Mouse (Mus musculus): ENCODE measurements at regions not wholly inside any gene's neighbourhood (a gene's known extent, or its start where the extent isn't known, plus 50 kb on each side); places are given as distances from the start of the nearest gene placed in this dataset.

GRCm38 (mm10) chr7:111420698-111421097 is 337.9 kb upstream of the Eif4g2 start:
- no peak for DNase-seq (ENCODE audit: low spot score)

GRCm38 (mm10) chr7:111417735-111418134 is 334.9 kb upstream of the Eif4g2 start:
- no peak for DNase-seq (ENCODE audit: low spot score)

- DNase-seq (ENCODE audit: low spot score) = no peak
Measured at GRCm38 (mm10) chr7:111416061-111416460, 333.2 kb upstream of the Eif4g2 start.

DNA sequence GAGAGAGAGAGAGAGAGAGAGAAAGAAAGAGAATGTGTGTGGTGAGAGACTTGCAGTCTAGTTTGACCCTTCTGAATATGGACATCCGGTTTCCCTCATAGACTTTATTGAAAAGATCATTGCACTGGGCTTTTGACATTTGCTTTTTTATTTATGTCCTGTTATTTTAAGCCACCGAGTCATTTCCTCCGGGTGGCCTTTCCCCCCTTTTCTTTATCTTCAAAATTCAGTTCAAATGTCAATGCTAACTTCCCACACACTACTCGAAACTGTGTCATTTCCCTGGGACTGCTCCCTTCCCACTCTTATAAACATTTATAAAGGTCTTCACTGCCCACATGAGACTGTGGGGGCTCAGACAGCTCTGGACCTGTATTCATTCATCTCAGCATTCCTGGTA is 330.9 kb upstream of the Eif4g2 start:
- DNase-seq (ENCODE audit: low spot score) = no peak

GRCm38 (mm10) chr7:111412957-111413356 is 330.1 kb upstream of the Eif4g2 start:
- DNase-seq (ENCODE audit: low spot score) = no peak

DNA sequence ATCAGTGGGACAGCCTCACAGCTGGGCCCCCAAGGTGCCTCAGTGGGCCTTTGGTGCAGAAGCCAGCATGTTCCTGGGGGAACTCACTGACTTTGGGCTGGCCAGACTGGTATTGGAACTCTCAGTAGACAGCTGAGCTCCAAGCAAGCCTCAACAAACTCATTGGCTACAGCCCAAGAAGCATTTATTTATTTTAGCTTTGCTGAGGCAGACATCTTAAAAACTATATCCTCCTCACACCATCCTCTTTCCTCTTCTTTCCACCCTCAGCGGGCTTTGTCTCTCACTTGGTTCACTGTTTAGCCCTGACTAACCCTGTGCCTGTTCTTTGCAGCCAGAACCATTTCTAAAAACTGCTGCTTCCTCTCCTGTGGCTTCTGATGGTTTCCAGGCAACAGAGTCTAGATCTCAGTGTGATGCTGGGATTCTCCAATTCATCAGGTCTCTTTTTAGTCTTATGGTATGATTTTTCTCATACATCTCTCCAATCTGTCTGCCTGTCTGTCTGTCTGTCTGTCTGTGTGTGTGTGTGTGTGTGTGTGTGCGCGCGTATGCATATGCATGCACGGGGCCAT is 328.6 kb upstream of the Eif4g2 start:
- no peak for DNase-seq (ENCODE audit: low spot score)

GRCm38 (mm10) chr7:111395972-111396371 is 313.1 kb upstream of the Eif4g2 start:
- no peak for DNase-seq (ENCODE audit: low spot score)

DNA sequence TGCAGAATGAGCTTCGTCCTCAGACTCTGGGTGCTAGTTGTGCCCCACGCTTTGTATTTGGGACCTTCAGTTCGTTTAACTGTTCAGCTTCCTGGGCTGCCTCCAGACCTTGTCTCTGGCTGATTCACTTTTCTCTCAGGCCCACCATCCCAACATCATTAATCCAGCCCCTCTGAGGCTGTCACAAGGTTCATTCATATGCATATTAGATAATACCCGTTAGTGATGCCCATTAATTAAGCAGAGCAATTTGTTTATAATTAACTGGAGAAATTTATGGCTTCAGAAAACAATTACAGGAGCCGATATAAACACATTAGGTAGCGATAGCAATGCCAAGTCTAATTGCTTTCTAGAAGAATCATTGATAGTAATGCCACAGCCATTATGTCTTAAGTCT is 312.3 kb upstream of the Eif4g2 start:
- DNase-seq (ENCODE audit: low spot score) = no peak

DNA sequence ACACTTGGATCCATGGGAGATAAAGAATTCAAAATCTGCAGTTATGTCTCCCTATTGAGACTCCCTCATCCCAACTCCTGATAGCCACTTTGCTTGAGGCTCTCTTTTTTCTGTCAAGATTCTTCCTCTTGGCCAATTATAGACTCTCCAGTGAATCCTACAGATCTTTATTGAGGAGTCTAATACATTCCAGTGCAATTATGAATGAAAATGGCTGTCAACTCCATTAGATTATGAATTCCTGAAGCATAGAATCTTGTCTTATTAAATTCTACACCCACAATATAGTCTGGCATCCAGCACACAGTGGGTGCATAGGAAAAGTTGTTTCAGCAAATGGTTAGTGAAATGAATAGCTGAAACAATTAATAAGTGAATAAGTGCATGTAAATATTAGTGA is 311.0 kb upstream of the Eif4g2 start:
- no peak for DNase-seq (ENCODE audit: low spot score)

- DNase-seq (ENCODE audit: low spot score) = no peak
Measured at GRCm38 (mm10) chr7:111389690-111390089, 306.9 kb upstream of the Eif4g2 start.

DNA sequence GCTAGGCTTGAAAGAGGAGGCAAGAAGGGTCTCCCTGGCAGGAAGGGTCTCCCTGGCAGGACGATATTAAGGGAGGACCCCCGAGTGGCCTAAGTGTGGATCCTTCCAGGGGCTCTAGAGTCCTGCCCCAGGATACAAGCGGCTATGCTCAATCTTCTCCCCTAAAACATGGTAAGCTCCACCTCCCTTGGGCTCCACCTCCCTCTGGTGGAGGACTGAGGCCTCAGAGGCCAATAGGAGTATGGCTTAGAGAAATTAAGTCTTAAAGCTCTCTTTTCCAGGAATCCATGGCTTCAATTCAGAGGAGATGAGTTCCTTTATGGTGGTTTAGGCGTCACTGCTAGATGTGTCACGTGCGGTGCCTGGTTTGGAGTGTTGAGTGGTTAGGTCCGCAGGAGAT is 291.7 kb upstream of the Eif4g2 start:
- DNase-seq (ENCODE audit: low spot score) = no peak

DNA sequence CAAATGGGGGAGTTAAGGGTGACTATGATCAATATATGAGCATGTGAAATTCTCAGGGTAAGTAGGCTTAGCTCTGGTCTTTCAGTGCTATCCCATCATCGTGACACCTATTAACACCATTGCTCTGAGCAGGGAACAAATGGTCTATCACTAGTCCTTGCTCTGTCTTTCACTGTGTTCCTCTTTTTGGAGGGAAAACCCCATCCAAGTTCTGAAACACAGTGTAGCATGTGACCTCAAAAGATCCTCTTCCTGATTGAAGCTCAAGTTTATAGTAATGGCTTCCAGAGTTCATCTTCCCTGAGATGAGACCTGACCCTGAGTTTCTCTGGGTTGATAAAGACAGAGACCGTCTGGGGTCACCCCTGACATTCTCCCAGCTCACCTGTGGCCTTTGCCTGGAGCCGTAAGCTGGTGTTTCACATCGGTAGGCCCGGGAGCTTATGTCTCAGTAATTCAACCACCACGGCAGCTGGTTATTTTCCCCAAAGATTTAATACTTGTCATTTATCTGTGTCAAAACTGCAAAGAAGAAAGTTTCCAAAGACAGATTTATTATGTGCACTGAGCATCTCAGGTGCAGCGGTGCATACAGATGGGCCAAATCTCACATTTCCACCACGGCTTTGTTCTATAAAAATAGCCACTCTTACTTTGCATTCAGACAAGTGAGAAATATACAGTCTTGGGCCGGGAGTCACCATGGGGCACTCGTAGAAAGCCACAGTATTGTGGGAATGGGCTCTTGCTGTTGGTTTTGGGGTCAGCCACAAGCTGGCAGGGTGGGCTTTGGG is 290.7 kb upstream of the Eif4g2 start:
- DNase-seq (ENCODE audit: low spot score) = no peak

GRCm38 (mm10) chr7:111370421-111370887 is 287.6 kb upstream of the Eif4g2 start:
- DNase-seq (ENCODE audit: low spot score) = peak; percentile 35

- DNase-seq (ENCODE audit: low spot score) = no peak
Measured at GRCm38 (mm10) chr7:111368296-111369004, 285.6 kb upstream of the Eif4g2 start.

DNA sequence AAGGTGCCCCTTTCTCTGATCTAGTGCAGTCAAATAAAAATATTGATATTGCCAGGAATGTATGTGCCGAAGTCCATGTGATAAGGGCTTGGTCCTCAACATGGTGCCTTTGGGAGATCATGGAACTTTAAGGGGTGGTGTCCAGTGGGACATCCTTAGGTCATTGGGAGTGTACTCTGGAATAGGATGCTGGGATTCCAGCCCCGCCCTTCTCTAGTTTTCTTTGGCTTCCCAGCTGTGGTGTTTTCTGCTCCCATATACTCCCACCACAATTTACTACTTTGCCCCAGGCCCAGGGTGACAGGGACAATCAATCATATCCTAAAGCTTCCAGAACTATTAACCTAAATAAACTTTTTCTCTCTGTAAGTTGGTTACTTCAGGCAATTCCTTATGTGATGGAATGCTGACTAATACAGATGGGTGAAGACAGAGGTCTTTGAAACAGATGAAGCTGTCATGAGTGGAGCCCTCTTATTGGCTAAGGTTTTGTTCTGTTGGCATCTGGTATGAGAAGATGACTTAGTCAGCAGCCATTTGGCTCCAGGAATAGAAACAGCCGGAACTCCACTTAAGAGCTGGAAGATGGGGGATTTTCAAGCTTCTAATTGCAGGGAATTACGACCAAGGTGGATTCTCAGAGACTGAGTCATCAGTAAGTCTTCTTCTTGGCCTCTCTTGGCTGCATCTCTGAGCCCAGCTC is 284.3 kb upstream of the Eif4g2 start:
- no peak for DNase-seq (ENCODE audit: low spot score)

DNA sequence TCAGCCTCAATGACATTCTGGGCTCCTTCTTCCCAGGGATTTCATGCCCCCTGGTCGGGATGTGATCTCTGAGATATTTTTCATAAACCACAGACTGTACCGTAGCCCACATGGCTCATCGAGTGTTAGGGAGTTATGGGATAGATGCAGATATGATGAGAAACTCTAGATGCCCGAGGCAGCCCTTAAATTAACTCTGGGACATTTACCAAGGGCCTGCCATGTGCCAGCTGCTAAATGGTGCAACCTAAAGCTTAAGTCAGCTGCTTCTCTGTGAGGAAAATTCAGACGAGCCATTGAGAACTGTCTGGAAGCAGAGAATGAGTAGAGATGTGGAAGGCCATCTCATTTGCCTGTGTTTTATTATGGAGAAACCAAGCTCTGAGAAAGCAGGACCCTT is 282.6 kb upstream of the Eif4g2 start:
- DNase-seq (ENCODE audit: low spot score) = peak; percentile 62

GRCm38 (mm10) chr7:111363206-111363605 is 280.4 kb upstream of the Eif4g2 start:
- no peak for DNase-seq (ENCODE audit: low spot score)

- DNase-seq (ENCODE audit: low spot score) = no peak
Measured at GRCm38 (mm10) chr7:111362646-111363045, 279.8 kb upstream of the Eif4g2 start.

GRCm38 (mm10) chr7:111355088-111355656 is 272.3 kb upstream of the Eif4g2 start:
- DNase-seq (ENCODE audit: low spot score) = no peak

GRCm38 (mm10) chr7:111354066-111354465 is 271.2 kb upstream of the Eif4g2 start:
- DNase-seq (ENCODE audit: low spot score) = no peak

GRCm38 (mm10) chr7:111352176-111352575 is 269.3 kb upstream of the Eif4g2 start:
- no peak for DNase-seq (ENCODE audit: low spot score)

- DNase-seq (ENCODE audit: low spot score) = no peak
Measured at GRCm38 (mm10) chr7:111345117-111345516, 262.3 kb upstream of the Eif4g2 start.
